Mouse (Mus musculus): ENCODE measurements around the gene Pnmal2. TPM values are rescaled to one million over a fixed set of nuclear protein-coding genes. Genes with fewer than 3 reads are reported as not detected.

Gene Pnmal2
- polyA plus RNA-seq, 1 experiment from 2014 or later: 6.6 TPM

GRCm38 (mm10) chr7:16908859-16909258 lies 35.6 kb upstream of the Pnmal2 start:
- Histone ChIP-seq H3K36me3 (no peaks in the 10 kb centered on the region), H3K27me3 (no peaks in the 10 kb centered on the region; the same call in 1 of the 2 replicates), H3K9ac (no peak overlapping the region), H3K4me2 (peak overlapping the region; percentile 31; the same call in 1 of the 2 replicates), H3K27ac (0 out of 2 replicates have a peak overlapping the region, but pooled peaks have one; percentile 20), H3K9me3 (no peaks in the 10 kb centered on the region), H3K4me3 (no peak overlapping the region), H3K4me1 (peaks cover 29% of the 10 kb centered on the region)
- no peak for ATAC-seq (ENCODE audit: borderline replicate concordance, extremely low read depth, low FRiP score, low TSS enrichment)
- WGBS: 50% methylated on average over 11 of the region's 11 CpGs

- no peak overlapping the region for H3K4me2 ChIP-seq
- no peak overlapping the region for H3K9ac ChIP-seq
- peaks cover 10% of the 10 kb centered on the region for H3K36me3 ChIP-seq
- no peak overlapping the region for H3K27ac ChIP-seq
- H3K9me3 ChIP-seq: no peaks in the 10 kb centered on the region
- H3K27me3 ChIP-seq: no peaks in the 10 kb centered on the region; the same call in 1 of the 2 replicates
- ATAC-seq (ENCODE audit: borderline replicate concordance, extremely low read depth, low FRiP score, low TSS enrichment): no peak
- H3K4me3 ChIP-seq: no peak overlapping the region
- peaks cover 29% of the 10 kb centered on the region for H3K4me1 ChIP-seq
- WGBS: 38% methylated on average over 10 of the region's 10 CpGs
These were observed 34.6 kb upstream of the Pnmal2 start for GRCm38 (mm10) chr7:16909909-16910308.

GRCm38 (mm10) chr7:16911904-16912303 lies 32.6 kb upstream of the Pnmal2 start:
- 85% methylated on average over 3 of the region's 3 CpGs for WGBS
- ATAC-seq (ENCODE audit: borderline replicate concordance, extremely low read depth, low FRiP score, low TSS enrichment): no peak
- Histone ChIP-seq H3K4me2 (no peak overlapping the region), H3K4me1 (peaks cover 28% of the 10 kb centered on the region), H3K9me3 (no peaks in the 10 kb centered on the region), H3K9ac (no peak overlapping the region), H3K36me3 (peaks cover 28% of the 10 kb centered on the region), H3K27ac (no peak overlapping the region), H3K4me3 (no peak overlapping the region), H3K27me3 (no peaks in the 10 kb centered on the region; the same call in 1 of the 2 replicates)

GRCm38 (mm10) chr7:16912360-16912759 lies 32.1 kb upstream of the Pnmal2 start:
- Histone ChIP-seq H3K9me3 (no peaks in the 10 kb centered on the region), H3K4me1 (peaks cover 27% of the 10 kb centered on the region), H3K27me3 (no peaks in the 10 kb centered on the region; the same call in 1 of the 2 replicates), H3K27ac (no peak overlapping the region), H3K9ac (no peak overlapping the region), H3K4me2 (no peak overlapping the region), H3K4me3 (no peak overlapping the region), H3K36me3 (peaks cover 32% of the 10 kb centered on the region)
- 60% methylated on average over 6 of the region's 6 CpGs for WGBS
- no peak for ATAC-seq (ENCODE audit: borderline replicate concordance, extremely low read depth, low FRiP score, low TSS enrichment)

- no peaks in the 10 kb centered on the region for H3K27me3 ChIP-seq
- no peak overlapping the region for H3K4me3 ChIP-seq
- ATAC-seq (ENCODE audit: borderline replicate concordance, extremely low read depth, low FRiP score, low TSS enrichment): peak; percentile 43; the same call in 1 of the 2 replicates
- H3K27ac ChIP-seq: no peak overlapping the region
- WGBS: 30% methylated on average over 10 of the region's 10 CpGs
- no peaks in the 10 kb centered on the region for H3K9me3 ChIP-seq
- no peak overlapping the region for H3K9ac ChIP-seq
- peaks cover 48% of the 10 kb centered on the region for H3K36me3 ChIP-seq
- H3K4me1 ChIP-seq: peaks cover 34% of the 10 kb centered on the region
- no peak overlapping the region for H3K4me2 ChIP-seq
These were observed 30.6 kb upstream of the Pnmal2 start for GRCm38 (mm10) chr7:16913806-16914452.

GRCm38 (mm10) chr7:16914453-16915343 lies 29.8 kb upstream of the Pnmal2 start:
- Histone ChIP-seq H3K27ac (no peak overlapping the region), H3K4me1 (peaks cover 37% of the 10 kb centered on the region), H3K4me3 (no peak overlapping the region), H3K9me3 (no peaks in the 10 kb centered on the region), H3K9ac (no peak overlapping the region), H3K36me3 (peaks cover 53% of the 10 kb centered on the region), H3K4me2 (no peak overlapping the region), H3K27me3 (no peaks in the 10 kb centered on the region)
- no peak for ATAC-seq (ENCODE audit: borderline replicate concordance, extremely low read depth, low FRiP score, low TSS enrichment)
- 81% methylated on average over 18 of the region's 18 CpGs for WGBS

- Histone ChIP-seq H3K27me3 (no peaks in the 10 kb centered on the region), H3K27ac (no peak overlapping the region), H3K36me3 (peaks cover 57% of the 10 kb centered on the region), H3K4me3 (no peak overlapping the region), H3K4me2 (no peak overlapping the region), H3K9ac (no peak overlapping the region), H3K9me3 (no peaks in the 10 kb centered on the region), H3K4me1 (peaks cover 42% of the 10 kb centered on the region)
- ATAC-seq (ENCODE audit: borderline replicate concordance, extremely low read depth, low FRiP score, low TSS enrichment): no peak
- WGBS: 78% methylated on average over 32 of the region's 32 CpGs
These were observed 28.8 kb upstream of the Pnmal2 start for GRCm38 (mm10) chr7:16915461-16916340.

- Histone ChIP-seq H3K9ac (no peak overlapping the region), H3K36me3 (peaks cover 61% of the 10 kb centered on the region)
These were observed 27.9 kb upstream of the Pnmal2 start for GRCm38 (mm10) chr7:16916342-16917265.

GRCm38 (mm10) chr7:16917447-16917846 lies 27.0 kb upstream of the Pnmal2 start:
- Histone ChIP-seq H3K27me3 (no peaks in the 10 kb centered on the region), H3K9me3 (no peaks in the 10 kb centered on the region), H3K9ac (no peak overlapping the region), H3K36me3 (peaks cover 61% of the 10 kb centered on the region), H3K4me3 (no peak overlapping the region), H3K27ac (no peak overlapping the region), H3K4me1 (peaks cover 60% of the 10 kb centered on the region), H3K4me2 (no peak overlapping the region)
- ATAC-seq (ENCODE audit: borderline replicate concordance, extremely low read depth, low FRiP score, low TSS enrichment): no peak
- 60% methylated on average over 11 of the region's 11 CpGs for WGBS

More at GRCm38 (mm10) chr7:16916342-16917265, 27.9 kb upstream of the Pnmal2 start:
- no peaks in the 10 kb centered on the region for H3K9me3 ChIP-seq
- H3K27ac ChIP-seq: no peak overlapping the region
- no peak overlapping the region for H3K4me3 ChIP-seq
- ATAC-seq (ENCODE audit: borderline replicate concordance, extremely low read depth, low FRiP score, low TSS enrichment): no peak
- 51% methylated on average over 29 of the region's 30 CpGs for WGBS
- no peaks in the 10 kb centered on the region for H3K27me3 ChIP-seq
- H3K4me1 ChIP-seq: peaks cover 51% of the 10 kb centered on the region
- H3K4me2 ChIP-seq: no peak overlapping the region

GRCm38 (mm10) chr7:16918014-16918413 lies 26.5 kb upstream of the Pnmal2 start:
- Histone ChIP-seq H3K9me3 (no peaks in the 10 kb centered on the region), H3K4me3 (no peak overlapping the region), H3K4me2 (no peak overlapping the region), H3K9ac (peak overlapping the region; percentile 24; the same call in 1 of the 2 replicates), H3K27ac (no peak overlapping the region), H3K36me3 (peaks cover 61% of the 10 kb centered on the region), H3K4me1 (peaks cover 65% of the 10 kb centered on the region), H3K27me3 (no peaks in the 10 kb centered on the region)
- 75% methylated on average over 9 of the region's 9 CpGs for WGBS
- no peak for ATAC-seq (ENCODE audit: borderline replicate concordance, extremely low read depth, low FRiP score, low TSS enrichment)
